Mouse (Mus musculus) frontal cortex, postnatal 10 days (tissue): ENCODE data around the gene Plac9b.
"Not testable (repeated sequence)": the region's sequence is repeated elsewhere in the genome, so short reads cannot be mapped to it uniquely, and the experiment has no call there.

ENCODE experiments used
- DNase-seq, 2 experiments: peaks; one replicate each; pipeline ENCODE4 v3.0.0; 2022; ENCODE audit warnings: low spot score in 2 of 2, mixed read lengths in 1 of 2

Gene Plac9b

GRCm38 (mm10) chr14:26182380-26182779 is at the start of gene Plac9b:
Plac9b (minus strand) TSS chr14:26182480.
- DNase-seq, result not testable (repeated sequence)

DNA sequence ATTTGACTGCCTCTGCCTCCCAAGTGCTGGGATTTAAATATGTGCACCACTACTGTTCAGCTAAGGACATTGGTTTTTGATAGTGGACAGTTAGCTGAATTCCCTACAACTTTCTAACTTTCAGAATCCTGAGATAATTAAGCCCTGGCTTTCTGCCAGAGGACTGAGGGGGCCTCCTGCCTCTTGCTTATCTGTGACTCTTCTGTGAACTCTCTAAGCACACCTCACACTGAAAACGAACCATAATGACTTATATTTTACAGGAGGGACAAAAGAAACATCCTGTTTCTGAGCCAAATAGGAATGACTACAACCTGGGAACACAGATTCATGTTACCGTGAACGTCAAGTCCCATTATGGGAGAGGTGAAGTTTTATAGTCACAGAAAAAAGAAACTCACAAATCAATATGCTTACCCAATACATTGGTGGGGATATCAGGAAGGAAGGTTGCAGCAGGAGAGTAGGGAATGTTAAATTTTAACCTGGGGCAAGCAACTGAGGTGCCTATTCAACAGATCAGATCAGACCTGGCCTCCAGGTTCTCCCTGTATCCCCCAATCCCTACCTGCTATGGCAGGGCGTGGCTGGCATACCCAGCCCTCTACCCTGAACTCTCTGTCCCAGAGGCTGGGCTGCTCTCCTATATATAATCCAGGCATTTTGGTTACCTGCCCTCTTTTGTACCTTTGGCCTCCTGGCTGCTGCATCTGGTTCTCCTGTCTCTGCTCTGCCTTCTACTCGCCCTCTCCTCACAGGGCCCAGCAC is 34.1 kb upstream of the Plac9b start:
- not testable (repeated sequence) for DNase-seq

GRCm38 (mm10) chr14:26206926-26207247 is 24.6 kb upstream of the Plac9b start, which contains the start of gene Tmem254b:
Tmem254b (minus strand) TSS chr14:26207041.
- not testable (repeated sequence) for DNase-seq

- DNase-seq, result not testable (repeated sequence)
Measured at GRCm38 (mm10) chr14:26206197-26206925, 24.1 kb upstream of the Plac9b start.

DNA sequence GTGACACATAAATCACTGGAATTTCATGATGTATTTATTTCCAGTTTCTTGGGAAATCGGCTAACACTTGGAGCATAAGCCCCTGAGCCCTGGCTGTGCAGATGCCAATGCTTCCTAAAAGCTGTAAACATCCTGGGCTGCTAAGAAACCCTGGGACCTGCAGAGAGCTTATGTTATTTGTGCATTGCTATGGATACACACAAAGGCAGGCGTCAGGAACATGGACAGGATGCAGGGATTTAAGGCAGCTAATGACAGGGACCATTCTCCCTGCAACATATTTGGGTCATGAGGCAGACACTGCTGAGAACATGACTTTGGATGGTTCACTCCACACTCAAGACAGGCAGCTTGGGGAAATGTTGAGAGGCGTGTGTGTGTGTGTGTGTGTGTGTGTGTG is 15.6 kb upstream of the Plac9b start:
- DNase-seq, result not testable (repeated sequence)

DNA sequence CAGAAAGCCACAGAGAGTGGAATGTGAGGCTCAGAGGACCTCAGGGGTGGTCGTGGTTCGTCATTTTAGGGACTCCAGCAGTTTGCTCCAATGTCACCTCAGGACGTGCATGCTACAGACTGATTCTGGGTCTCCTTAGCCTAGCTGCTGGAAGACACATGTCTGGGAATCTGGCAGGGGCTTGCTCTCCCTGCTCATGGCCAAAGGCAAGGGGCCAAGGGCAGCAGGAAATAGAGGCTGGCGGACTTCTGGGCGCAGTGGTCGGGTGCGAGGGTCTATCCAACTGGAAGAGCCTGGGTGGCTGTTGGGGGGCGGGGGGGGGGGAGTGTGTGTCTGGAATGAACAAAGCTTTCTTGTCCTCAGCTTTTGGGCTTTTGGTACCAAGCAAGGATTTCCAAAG is 6.1 kb upstream of the Plac9b start:
- not testable (repeated sequence) for DNase-seq

DNA sequence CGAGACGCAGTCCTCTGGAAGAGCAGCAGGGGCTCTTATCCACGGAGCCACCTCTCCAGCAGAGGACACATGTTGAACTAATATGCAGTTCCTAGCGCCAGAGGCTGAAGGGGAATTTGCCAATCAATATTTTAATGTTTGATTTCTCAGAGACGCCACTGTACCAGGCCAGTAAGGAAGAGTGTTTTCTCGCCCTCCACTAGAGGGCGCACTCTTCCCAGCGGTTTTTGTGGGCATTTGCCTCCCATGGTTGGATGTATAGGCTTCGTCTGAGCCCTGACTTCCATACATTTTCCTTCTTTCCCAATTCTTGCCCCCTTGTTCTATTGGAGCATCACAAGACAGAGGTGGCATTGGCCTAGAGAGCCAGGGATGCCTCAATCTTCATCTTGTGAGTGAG is 4.4 kb upstream of the Plac9b start:
- DNase-seq, result not testable (repeated sequence)

- not testable (repeated sequence) for DNase-seq
Measured at GRCm38 (mm10) chr14:26181660-26182059, 620 bp downstream of the Plac9b start.

DNA sequence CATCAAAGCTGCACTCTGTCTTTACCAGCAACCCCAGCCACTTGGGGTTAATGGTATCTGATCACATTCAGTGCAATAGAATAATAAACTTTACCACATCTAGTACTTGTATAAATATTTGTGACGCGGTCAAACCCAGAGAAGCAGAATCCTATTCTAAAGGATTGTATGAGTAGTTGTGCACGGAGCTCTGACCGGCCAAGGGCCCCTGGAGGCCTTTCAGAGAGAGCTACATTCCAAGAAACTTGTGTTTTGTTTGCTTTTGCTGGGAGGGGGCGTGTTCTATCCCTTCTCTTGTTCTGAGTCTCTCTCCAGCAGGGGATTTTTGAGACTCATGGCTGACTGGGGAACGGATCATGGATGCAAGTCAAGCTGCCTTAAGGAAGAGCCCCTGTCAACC is 7.3 kb downstream of the Plac9b start:
- not testable (repeated sequence) for DNase-seq

GRCm38 (mm10) chr14:26173955-26174354 is 8.3 kb downstream of the Plac9b start:
- DNase-seq, result not testable (repeated sequence)

- DNase-seq, result not testable (repeated sequence)
Measured at GRCm38 (mm10) chr14:26165266-26165665, 17.0 kb downstream of the Plac9b start.

GRCm38 (mm10) chr14:26162423-26162822 is 19.9 kb downstream of the Plac9b start:
- not testable (repeated sequence) for DNase-seq

- DNase-seq, result not testable (repeated sequence)
Measured at GRCm38 (mm10) chr14:26161156-26161555, 21.1 kb downstream of the Plac9b start.

- DNase-seq, result not testable (repeated sequence)
Measured at GRCm38 (mm10) chr14:26156032-26156431, 26.2 kb downstream of the Plac9b start.

DNA sequence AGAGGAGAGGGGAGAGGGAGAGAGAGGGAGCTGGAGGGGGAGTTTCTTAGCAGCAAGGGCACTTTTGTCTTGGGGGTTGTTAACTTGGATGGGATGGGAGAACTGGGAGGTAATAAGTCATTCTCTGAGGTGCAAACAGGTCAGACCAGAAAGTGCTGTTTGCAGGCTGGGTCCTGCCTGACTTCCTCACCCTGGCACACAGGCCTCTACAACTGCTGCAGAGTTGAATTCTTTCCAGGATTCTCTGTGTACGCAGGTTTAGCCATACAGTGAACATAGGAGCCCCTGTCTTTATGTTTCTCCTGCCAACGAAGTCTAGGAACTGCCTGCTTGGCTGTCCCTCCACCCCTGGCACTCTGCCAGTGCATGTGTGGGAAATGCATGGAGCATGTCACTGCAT is 35.2 kb downstream of the Plac9b start:
- DNase-seq, result not testable (repeated sequence)

- DNase-seq, result not testable (repeated sequence)
Measured at GRCm38 (mm10) chr14:26119095-26119494, 63.2 kb downstream of the Plac9b start.

- DNase-seq, result not testable (repeated sequence)
Measured at GRCm38 (mm10) chr14:26118550-26119000, 63.7 kb downstream of the Plac9b start.

- not testable (repeated sequence) for DNase-seq
Measured at GRCm38 (mm10) chr14:26118150-26118549, 64.1 kb downstream of the Plac9b start, which contains the start of gene Duxbl2. Duxbl2 (plus strand) TSS chr14:26118349.
